Comparison of ENCODE assay signal across 16 mouse cellular contexts in genomic region chr17:71284890-71285289, GRCm38 (mm10). TPM values are rescaled to one million over a fixed set of nuclear protein-coding genes. Genes with fewer than 3 reads are reported as not detected.
DNase-seq lines count a peak whose midpoint lies in the region; ATAC-seq and TF ChIP-seq lines count a peak whose summit lies in the region.
"Had no signal": no experiment of that assay in that cellular context is flagged by ENCODE, and none has a peak within 500 bp of the region (broad histone marks: within the 10 kb centered on the region; RNA-seq: fewer than 3 reads in every experiment).

No protein-coding gene starts in this region.

- H3K36me3 ChIP-seq in kidney, postnatal 0 days (ENCODE audit: insufficient read depth, low read length): no peaks in the 10 kb centered on the region
- no peaks in the 10 kb centered on the region for H3K36me3 ChIP-seq in kidney, embryonic 15.5 days
- no peaks in the 10 kb centered on the region for H3K36me3 ChIP-seq in heart, postnatal 0 days (replicated peaks; ENCODE audit: control insufficient read depth, insufficient read depth, low read length)
- H3K36me3 ChIP-seq in liver, embryonic 16.5 days (ENCODE audit: control insufficient read depth, insufficient read depth): no peaks in the 10 kb centered on the region
- H3K36me3 ChIP-seq: embryonic facial prominence, embryonic 13.5 days; limb, embryonic 13.5 days; midbrain, embryonic 13.5 days had no signal

- no peak overlapping the region for H3K4me3 ChIP-seq in kidney, postnatal 0 days (replicated peaks; ENCODE audit: low read depth, low read length)
- H3K4me3 ChIP-seq in kidney, embryonic 15.5 days (replicated peaks): no peak overlapping the region
- no peak overlapping the region for H3K4me3 ChIP-seq in heart, postnatal 0 days (ENCODE audit: low read depth, low read length)
- no peak overlapping the region for H3K4me3 ChIP-seq in liver, embryonic 16.5 days (ENCODE audit: low read depth, low read length)
- H3K4me3 ChIP-seq: embryonic facial prominence, embryonic 13.5 days; heart, adult 2 months; limb, embryonic 13.5 days; midbrain, embryonic 13.5 days had no signal

- in situ Hi-C loops in Patski (cut with MboI; ENCODE audit: low pct_unique_long_range_greater_than_20kb): no loop called here

- no peaks in the 10 kb centered on the region for H3K27me3 ChIP-seq in kidney, postnatal 0 days (ENCODE audit: insufficient read depth, low read length)
- no peaks in the 10 kb centered on the region for H3K27me3 ChIP-seq in kidney, embryonic 15.5 days
- H3K27me3 ChIP-seq in Patski: no peaks in the 10 kb centered on the region
- no peaks in the 10 kb centered on the region for H3K27me3 ChIP-seq in heart, postnatal 0 days (ENCODE audit: control insufficient read depth, insufficient read depth, low read length)
- no peaks in the 10 kb centered on the region for H3K27me3 ChIP-seq in liver, embryonic 16.5 days (ENCODE audit: control insufficient read depth, insufficient read depth, low read depth, low read length)
- H3K27me3 ChIP-seq: embryonic facial prominence, embryonic 13.5 days; limb, embryonic 13.5 days; midbrain, embryonic 13.5 days had no signal

- ATAC-seq in kidney, postnatal 0 days (replicated peaks; ENCODE audit: low FRiP score, low read depth): peak; percentile 44; the same call in 1 of the 2 replicates
- ATAC-seq in kidney, embryonic 15.5 days (replicated peaks; ENCODE audit: low FRiP score): no peak
- ATAC-seq in Patski: peak; percentile 95
- peak; percentile 37 for ATAC-seq in heart, postnatal 0 days (ENCODE audit: insufficient read depth, low read depth)
- ATAC-seq in liver, embryonic 16.5 days (ENCODE audit: low read depth): peak; percentile 40
- no peak for ATAC-seq in activated CD4-positive, CD25-positive, alpha-beta regulatory T cell, adult 4 months
- ATAC-seq: forebrain, postnatal 0 days; midbrain, embryonic 13.5 days had no signal

- H3K9ac ChIP-seq in kidney, postnatal 0 days (ENCODE audit: low read depth, low read length): no peak overlapping the region
- no peak overlapping the region for H3K9ac ChIP-seq in kidney, embryonic 15.5 days
- no peak overlapping the region for H3K9ac ChIP-seq in heart, postnatal 0 days (replicated peaks; ENCODE audit: low read depth, low read length)
- peak overlapping the region; percentile 16 for H3K9ac ChIP-seq in liver, embryonic 16.5 days (ENCODE audit: low read depth, low read length)
- H3K9ac ChIP-seq: embryonic facial prominence, embryonic 13.5 days; forebrain, postnatal 0 days; limb, embryonic 13.5 days; midbrain, embryonic 13.5 days had no signal

- CTCF ChIA-PET in Patski (lab: Charles Lee): interaction anchor here (0.9 to 1.5 kb wide), 3 partner anchors 17 to 87 kb away, joined by 3 to 4 read pairs (median 4); no protein-coding TSS in a partner anchor

- no peaks in the 10 kb centered on the region for H3K9me3 ChIP-seq in kidney, postnatal 0 days (replicated peaks; ENCODE audit: low read length)
- H3K9me3 ChIP-seq in kidney, embryonic 15.5 days (replicated peaks): no peaks in the 10 kb centered on the region
- no peaks in the 10 kb centered on the region for H3K9me3 ChIP-seq in heart, postnatal 0 days (replicated peaks; ENCODE audit: control insufficient read depth, low read length)
- H3K9me3 ChIP-seq in liver, embryonic 16.5 days (replicated peaks; ENCODE audit: control insufficient read depth, low read length): no peaks in the 10 kb centered on the region
- H3K9me3 ChIP-seq: embryonic facial prominence, embryonic 13.5 days; limb, embryonic 13.5 days; midbrain, embryonic 13.5 days had no signal

- no peak overlapping the region for H3K27ac ChIP-seq in kidney, postnatal 0 days
- no peak overlapping the region for H3K27ac ChIP-seq in kidney, embryonic 15.5 days
- peak overlapping the region; percentile 73 for H3K27ac ChIP-seq in heart, postnatal 0 days (ENCODE audit: low read depth)
- peak overlapping the region; percentile 54; the same call in 1 of the 2 replicates for H3K27ac ChIP-seq in liver, embryonic 16.5 days (ENCODE audit: low read length)
- H3K27ac ChIP-seq: embryonic facial prominence, embryonic 13.5 days; limb, embryonic 13.5 days; midbrain, embryonic 13.5 days had no signal

- POLR2A ChIA-PET in Patski (lab: Charles Lee): no interaction called here

- peaks cover 7% of the 10 kb centered on the region; the same call in 1 of the 2 replicates for H3K4me1 ChIP-seq in kidney, postnatal 0 days (replicated peaks; ENCODE audit: insufficient read depth, low read length)
- H3K4me1 ChIP-seq in kidney, embryonic 15.5 days: peaks cover 10% of the 10 kb centered on the region; the same call in 1 of the 2 replicates
- peaks cover 53% of the 10 kb centered on the region for H3K4me1 ChIP-seq in heart, postnatal 0 days (ENCODE audit: control insufficient read depth, insufficient read depth)
- peaks cover 53% of the 10 kb centered on the region for H3K4me1 ChIP-seq in liver, embryonic 16.5 days (ENCODE audit: control insufficient read depth, low read depth, low read length)
- H3K4me1 ChIP-seq: midbrain, embryonic 13.5 days had no signal

- H3K4me2 ChIP-seq in kidney, postnatal 0 days (ENCODE audit: low read length): no peak overlapping the region
- H3K4me2 ChIP-seq in kidney, embryonic 15.5 days: no peak overlapping the region
- H3K4me2 ChIP-seq in heart, postnatal 0 days (ENCODE audit: low read depth, low read length): no peak overlapping the region
- H3K4me2 ChIP-seq in liver, embryonic 16.5 days (ENCODE audit: low read depth, low read length): peak overlapping the region; percentile 7
- H3K4me2 ChIP-seq: embryonic facial prominence, embryonic 13.5 days; limb, embryonic 13.5 days; midbrain, embryonic 13.5 days had no signal

- WGBS in kidney, postnatal 0 days: 31% methylated on average over 6 of the region's 6 CpGs
- 40% methylated on average over 6 of the region's 6 CpGs for WGBS in kidney, embryonic 15.5 days
- WGBS in heart, postnatal 0 days: 8% methylated on average over 6 of the region's 6 CpGs
- WGBS in liver, embryonic 16.5 days (ENCODE audit: insufficient replicate concordance): 13% methylated on average over 6 of the region's 6 CpGs

- DNase-seq in kidney, postnatal 0 days (ENCODE audit: low spot score): no peak
- peak; percentile 37 for DNase-seq in Patski (ENCODE audit: low read depth, low spot score)
- peak; percentile 70 for DNase-seq in heart, postnatal 0 days (ENCODE audit: low spot score)
- DNase-seq in T-cell, adult 2 months (ENCODE audit: low spot score): no peak
- DNase-seq in left cerebral cortex, postnatal 14 days (ENCODE audit: low spot score in 2 of 2): no peak
- DNase-seq: cerebellum, adult 8-10 months; forebrain, postnatal 0 days; kidney, postnatal 10 days; layer of hippocampus, postnatal 36 days had no signal

- TF ChIP-seq CTCF in kidney, postnatal 0 days (IDR thresholded peaks at IDR 0.05; ENCODE audit: low read depth): no peak
- no peak for TF ChIP-seq CTCF in Patski (IDR thresholded peaks at IDR 0.05)
- TF ChIP-seq CTCF in heart, postnatal 0 days (IDR thresholded peaks at IDR 0.05; ENCODE audit: low read depth): no peak

- 0 out of 2 replicates have a peak, but pooled peaks have one; percentile 31 for TF ChIP-seq EP300 in heart, postnatal 0 days (IDR thresholded peaks at IDR 0.05; ENCODE audit: low read depth)

- intact Hi-C loops in left cerebral cortex, postnatal 14 days (cut with DNase I): no loop called here

RNA-seq across cellular contexts. Expression of gene Emilin2, which starts 26.9 kb away (rescaled TPM):
- 2.3 and 2.4 TPM in 2 replicates for polyA plus RNA-seq in kidney, postnatal 0 days (2015; fragmentation: Nextera tagmentation; extraction: Ambion mirVana)
- polyA plus RNA-seq in kidney, embryonic 15.5 days (2015; fragmentation: Nextera tagmentation; extraction: Ambion mirVana): 3.6 and 4.8 TPM in 2 replicates
- 0.59 TPM for polyA plus RNA-seq in Patski (2021)
- 86.4 and 107 TPM in 2 replicates for total RNA-seq in heart, postnatal 0 days (2014; rRNA removed; ENCODE audit: low replicate concordance)
- polyA plus RNA-seq in heart, postnatal 0 days (2015; fragmentation: Nextera tagmentation; extraction: Ambion mirVana): 58.5 and 65.3 TPM in 2 replicates
- 18.5 and 20.0 TPM in 2 replicates for polyA plus RNA-seq in liver, embryonic 16.5 days (2015; fragmentation: Nextera tagmentation; extraction: Ambion mirVana)
- under 1 TPM in 1 of 2 experiments, not detected in 1; 0.11 TPM for polyA plus RNA-seq in activated CD4-positive, CD25-positive, alpha-beta regulatory T cell, adult 4 months (2017; shearing (Covaris generic))
- total RNA-seq in left cerebral cortex, postnatal 14 days (2021): 1 to 10 TPM; 2.2 to 2.6 TPM

Comparison
In these comparisons a context has a peak if more than half of its experiments do, and no peak if none do; other contexts are left out.
1. ATAC-seq: peak in kidney, postnatal 0 days (single experiment), Patski (single experiment), heart, postnatal 0 days (single experiment) and liver, embryonic 16.5 days (single experiment); none in kidney, embryonic 15.5 days (single experiment) and activated CD4-positive, CD25-positive, alpha-beta regulatory T cell, adult 4 months (single experiment).
2. DNase-seq: peak in Patski (single experiment) and heart, postnatal 0 days (single experiment); none in kidney, postnatal 0 days (single experiment), T-cell, adult 2 months (single experiment) and left cerebral cortex, postnatal 14 days (0 of 2).
3. H3K27ac ChIP-seq: peak in heart, postnatal 0 days (single experiment) and liver, embryonic 16.5 days (single experiment); none in kidney, postnatal 0 days (single experiment) and kidney, embryonic 15.5 days (single experiment).